Mouse (Mus musculus) embryonic facial prominence, embryonic 11.5 days (tissue): Measurements from ENCODE around the gene Nacc2. TPM values are rescaled to one million over a fixed set of nuclear protein-coding genes. Genes with fewer than 3 reads are reported as not detected.

Source experiments
- ATAC-seq: fragments of 200-750 bp; cut with Nextera tagmentation; replicated peaks from 2 replicates; pipeline ENCODE4 v1.8.0; 2017; ENCODE audit warnings: low read depth; ENCODE audit not compliant: insufficient number of reproducible peaks, low FRiP score, low TSS enrichment
- DNase-seq: peaks from one replicate; pipeline ENCODE4 v3.0.0-alpha.2; 2015; ENCODE audit warnings: low spot score
- H3K27ac ChIP-seq: fragments of 300-500 bp; sonication (generic); replicated peaks from 2 replicates; pipeline ENCODE4 v1.5.1; 2014; ENCODE audit warnings: mild to moderate bottlenecking, low read depth, low read length, control low read depth
- H3K27me3 ChIP-seq: fragments of 300-500 bp; sonication (generic); 2 replicates; pipeline ENCODE4 v1.6.1; 2014; ENCODE audit warnings: mild to moderate bottlenecking, low read length, moderate library complexity, mixed read lengths; ENCODE audit not compliant: control insufficient read depth, insufficient read depth
- H3K36me3 ChIP-seq: fragments of 300-500 bp; sonication (generic); replicated peaks from 2 replicates; pipeline ENCODE4 v1.6.1; 2014; ENCODE audit warnings: low read depth, mild to moderate bottlenecking, low read length, moderate library complexity, mixed read lengths; ENCODE audit not compliant: control insufficient read depth, insufficient read depth
- H3K4me1 ChIP-seq: fragments of 300-500 bp; sonication (generic); 2 replicates; pipeline ENCODE4 v1.6.1; 2014; ENCODE audit warnings: low read length, mixed read lengths; ENCODE audit not compliant: control insufficient read depth, insufficient read depth
- H3K4me2 ChIP-seq: fragments of 300-500 bp; sonication (generic); 2 replicates; pipeline ENCODE4 v1.6.1; 2014; ENCODE audit warnings: low read depth, mild to moderate bottlenecking, control low read depth, low read length, moderate library complexity
- H3K4me3 ChIP-seq: fragments of 300-500 bp; sonication (generic); 2 replicates; pipeline ENCODE4 v1.5.1; 2014; ENCODE audit warnings: low read depth, low read length, control low read depth
- H3K9ac ChIP-seq: fragments of 300-500 bp; sonication (generic); replicated peaks from 2 replicates; pipeline ENCODE4 v1.6.1; 2014; ENCODE audit warnings: mild to moderate bottlenecking, control low read depth, low read length
- H3K9me3 ChIP-seq: fragments of 300-500 bp; sonication (generic); replicated peaks from 2 replicates; pipeline ENCODE4 v1.6.1; 2016; ENCODE audit warnings: mild to moderate bottlenecking, low read length, inconsistent platforms, mixed read lengths; ENCODE audit not compliant: control insufficient read depth
- WGBS: fragments of 180-500 bp; shearing (Covaris S2); extraction: QIAGEN DNeasy Blood & Tissue Kit; methylation state at CpG from one replicate; pipeline ENCODE4 v1.1.7; 2014; 5-methylcytosine and 5-hydroxymethylcytosine counted together
- polyA plus RNA-seq: library from polyadenylated mRNA; unstranded; fragments of >200 nt; fragmentation: Nextera tagmentation; extraction: Ambion mirVana; gene quantifications from 2 replicates; pipeline ENCODE4 v1.2.1, GENCODE M21; 2014

Nacc2 gene
- polyA plus RNA-seq, 1 experiment from 2014 or later: 2.7 TPM

GRCm38 (mm10) chr2:26134591-26134990 is 11.6 kb upstream of the Nacc2 start:
- H3K27ac ChIP-seq: no peak overlapping the region

DNA sequence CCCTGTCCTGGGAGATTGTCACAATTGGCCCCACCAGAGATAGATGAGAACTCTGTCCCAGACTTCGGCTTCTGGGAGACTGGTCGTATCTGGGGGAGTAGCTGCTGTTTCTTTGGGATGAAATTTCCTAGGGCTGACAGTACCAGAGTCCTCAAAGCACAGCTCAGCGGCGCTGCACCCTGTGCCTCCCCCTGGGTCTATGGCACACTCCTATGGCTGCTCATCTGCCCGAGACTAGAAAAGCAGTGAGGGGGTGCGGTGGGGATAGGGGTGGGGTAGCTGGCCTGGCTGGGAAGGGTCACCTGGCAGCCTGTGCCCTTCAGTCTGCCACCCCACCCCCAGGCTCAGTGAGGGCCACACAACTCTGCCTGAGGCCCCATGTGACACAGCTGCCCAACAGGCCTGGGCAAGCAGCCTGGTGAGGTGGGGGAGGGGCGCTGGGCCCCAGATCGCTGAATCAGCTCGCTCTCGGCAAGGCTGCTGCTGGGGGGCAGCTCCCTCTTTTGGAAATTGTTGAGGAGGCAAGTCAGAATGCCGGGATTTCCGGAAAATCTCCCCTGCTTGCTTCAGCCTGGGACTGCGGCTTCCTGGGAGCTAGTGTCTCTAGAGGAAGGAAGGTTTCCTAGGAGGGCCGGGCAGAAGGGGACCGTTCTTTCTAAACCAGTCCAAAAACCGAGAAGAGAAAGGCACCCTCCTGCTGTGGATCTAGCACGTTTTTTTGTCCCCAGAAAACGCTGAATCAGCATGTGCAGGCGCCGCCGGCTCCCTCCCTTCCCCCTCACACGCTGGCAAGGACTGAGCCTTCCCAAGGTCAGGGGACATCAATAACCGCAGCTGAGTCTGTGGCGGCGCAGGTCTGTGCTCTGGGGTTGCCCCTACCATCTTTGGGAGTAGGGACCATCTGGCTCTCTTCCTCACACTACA is 9.9 kb upstream of the Nacc2 start:
- 3% methylated on average over 25 of the region's 25 CpGs for WGBS
- ATAC-seq: peak; percentile 62; the same call in 1 of the 2 replicates
- DNase-seq: peak; percentile 85
- Histone ChIP-seq H3K27ac (peak overlapping the region; percentile 75), H3K9me3 (no peaks in the 10 kb centered on the region), H3K27me3 (no peaks in the 10 kb centered on the region), H3K9ac (peak overlapping the region; percentile 69), H3K4me1 (peaks cover 9% of the 10 kb centered on the region), H3K4me3 (peak overlapping the region; percentile 22), H3K36me3 (no peaks in the 10 kb centered on the region), H3K4me2 (peak overlapping the region; percentile 63)

More at GRCm38 (mm10) chr2:26134591-26134990, 11.6 kb upstream of the Nacc2 start:
- H3K4me3 ChIP-seq: no peak overlapping the region
- H3K36me3 ChIP-seq: no peaks in the 10 kb centered on the region
- no peaks in the 10 kb centered on the region for H3K27me3 ChIP-seq
- WGBS: 92% methylated on average over 2 of the region's 2 CpGs
- no peaks in the 10 kb centered on the region for H3K9me3 ChIP-seq
- H3K9ac ChIP-seq: no peak overlapping the region
- H3K4me1 ChIP-seq: peaks cover 12% of the 10 kb centered on the region
- ATAC-seq: no peak
- H3K4me2 ChIP-seq: no peak overlapping the region
- DNase-seq: no peak

DNA sequence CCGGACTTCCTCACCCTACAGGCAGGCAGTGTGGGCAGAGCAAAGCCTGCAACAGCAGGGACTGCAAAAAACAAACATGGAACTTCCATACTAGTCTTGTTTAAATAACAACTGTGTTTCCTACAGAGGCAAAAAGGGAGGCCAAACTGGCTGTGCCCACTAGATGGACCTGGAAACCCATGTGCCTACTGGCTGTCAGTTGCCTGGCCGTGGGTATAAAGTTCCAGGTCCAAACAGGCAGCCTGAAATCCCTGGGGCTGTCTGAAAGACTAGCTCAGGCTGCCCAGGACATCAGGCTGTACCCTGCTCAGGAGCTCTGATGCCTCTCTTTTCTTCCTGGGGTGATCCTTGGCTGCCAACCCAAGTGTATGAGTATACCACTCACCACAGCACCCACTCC is 8.3 kb upstream of the Nacc2 start:
- Histone ChIP-seq H3K9ac (no peak overlapping the region), H3K27ac (no peak overlapping the region), H3K27me3 (no peaks in the 10 kb centered on the region), H3K4me3 (no peak overlapping the region), H3K4me1 (peaks cover 9% of the 10 kb centered on the region), H3K9me3 (no peaks in the 10 kb centered on the region), H3K4me2 (no peak overlapping the region), H3K36me3 (no peaks in the 10 kb centered on the region)
- DNase-seq (no peak), ATAC-seq (no peak)
- WGBS: 80% methylated on average over 2 of the region's 2 CpGs

- Histone ChIP-seq H3K4me1 (peaks cover 9% of the 10 kb centered on the region), H3K9me3 (no peaks in the 10 kb centered on the region), H3K36me3 (no peaks in the 10 kb centered on the region), H3K27me3 (no peaks in the 10 kb centered on the region), H3K4me3 (no peak overlapping the region), H3K27ac (no peak overlapping the region), H3K4me2 (no peak overlapping the region), H3K9ac (no peak overlapping the region)
- no peak for ATAC-seq
- DNase-seq: no peak
- WGBS: 54% methylated on average over 3 of the region's 3 CpGs
Observed at GRCm38 (mm10) chr2:26129962-26130361, 6.9 kb upstream of the Nacc2 start.

- H3K36me3 ChIP-seq: no peaks in the 10 kb centered on the region
- DNase-seq (no peak), ATAC-seq (no peak)
- H3K27ac ChIP-seq: no peak overlapping the region
- no peaks in the 10 kb centered on the region for H3K9me3 ChIP-seq
- no peaks in the 10 kb centered on the region for H3K27me3 ChIP-seq
- no peak overlapping the region for H3K4me3 ChIP-seq
- no peak overlapping the region for H3K4me2 ChIP-seq
- 85% methylated on average over 2 of the region's 2 CpGs for WGBS
- H3K4me1 ChIP-seq: peaks cover 9% of the 10 kb centered on the region
- H3K9ac ChIP-seq: no peak overlapping the region
Observed at GRCm38 (mm10) chr2:26129346-26129745, 6.3 kb upstream of the Nacc2 start.

DNA sequence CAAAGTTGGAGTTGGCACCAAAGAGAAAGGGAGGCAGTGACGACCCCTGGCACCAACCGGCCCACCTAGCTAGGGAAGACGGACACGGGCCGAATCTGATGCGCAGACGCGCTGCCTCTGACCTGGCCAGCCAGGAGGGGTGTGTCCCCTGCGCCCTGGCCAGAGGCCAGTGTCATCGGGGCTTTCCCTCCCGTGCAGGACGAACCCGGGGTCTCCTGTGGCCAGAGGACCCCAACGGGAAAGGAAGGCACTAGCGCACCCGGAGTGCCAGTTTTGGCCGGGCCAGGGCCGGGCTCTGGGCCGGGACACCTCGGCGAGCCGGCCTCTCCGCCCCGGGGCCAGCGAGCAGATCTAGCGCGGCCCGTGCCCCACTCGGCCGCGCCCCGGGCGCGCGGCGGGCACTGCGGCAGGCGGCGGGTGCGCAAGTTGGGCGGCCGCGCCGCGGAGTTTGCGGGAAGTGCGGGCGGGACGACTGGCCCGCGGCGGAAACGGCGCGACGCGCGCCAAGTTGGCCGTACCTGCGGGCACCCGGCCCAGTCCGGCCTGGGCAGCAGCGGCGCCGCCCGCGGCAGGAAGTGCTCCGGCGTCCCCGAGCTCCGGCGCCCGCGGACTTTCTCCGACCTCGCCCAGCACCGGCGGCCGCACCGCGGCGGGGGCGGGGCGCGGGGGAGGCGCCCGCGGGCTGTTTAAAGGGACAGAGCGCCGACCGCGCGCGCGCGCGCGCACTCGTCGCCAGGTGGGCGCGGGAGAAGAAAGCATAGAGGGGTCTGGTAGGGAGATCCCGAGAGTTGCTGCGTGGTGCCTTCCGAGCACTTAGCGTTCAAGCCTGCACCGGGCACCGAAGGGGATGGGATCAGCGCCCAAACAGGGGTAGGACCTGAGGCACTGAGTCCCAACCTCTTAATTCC is 595 bp downstream of the Nacc2 start:
- under 1% methylated on average over 70 of the region's 109 CpGs for WGBS
- Histone ChIP-seq H3K36me3 (no peaks in the 10 kb centered on the region), H3K9ac (peak overlapping the region; percentile 72), H3K9me3 (no peaks in the 10 kb centered on the region), H3K27me3 (peaks cover 20% of the 10 kb centered on the region), H3K4me2 (peak overlapping the region; percentile 96), H3K27ac (no peak overlapping the region), H3K4me3 (peak overlapping the region; percentile 82), H3K4me1 (peaks cover 5% of the 10 kb centered on the region)
- DNase-seq (peak; percentile 57), ATAC-seq (0 out of 2 replicates have a peak, but pooled peaks have one; percentile 21)

DNA sequence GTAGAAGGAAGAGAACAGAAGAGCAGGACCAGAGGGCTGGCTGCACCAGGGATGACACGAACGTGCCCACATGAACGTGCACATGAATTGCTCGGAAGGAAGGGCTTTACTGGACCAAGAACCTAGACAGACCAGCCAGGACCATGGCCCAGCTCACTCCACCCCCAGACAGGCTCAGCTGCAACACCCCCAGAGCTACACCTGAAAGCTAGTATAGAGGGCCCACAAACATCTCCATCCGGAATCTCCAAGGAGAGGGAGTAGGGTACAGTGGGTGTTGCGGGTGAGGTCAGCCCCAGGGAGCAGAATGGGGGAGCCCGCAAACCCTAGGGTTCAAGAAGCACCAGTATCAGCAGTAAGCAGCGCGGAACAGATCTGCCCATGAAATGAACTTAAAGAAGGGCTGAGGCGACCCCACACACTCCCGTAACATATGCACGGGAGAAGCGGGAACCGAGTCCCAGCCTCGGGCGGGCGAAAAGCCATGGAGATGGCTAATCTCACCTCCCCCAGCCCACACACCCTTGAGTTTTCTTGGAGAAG is 1.4 kb downstream of the Nacc2 start:
- 21% methylated on average over 17 of the region's 17 CpGs for WGBS
- peaks cover 20% of the 10 kb centered on the region for H3K27me3 ChIP-seq
- H3K27ac ChIP-seq: no peak overlapping the region
- ATAC-seq (no peak), DNase-seq (no peak)
- no peaks in the 10 kb centered on the region for H3K36me3 ChIP-seq
- H3K4me3 ChIP-seq: peak overlapping the region; percentile 82
- H3K4me1 ChIP-seq: peaks cover 5% of the 10 kb centered on the region
- peak overlapping the region; percentile 72; the same call in 1 of the 2 replicates for H3K9ac ChIP-seq
- H3K9me3 ChIP-seq: no peaks in the 10 kb centered on the region
- H3K4me2 ChIP-seq: peak overlapping the region; percentile 96
